Mouse (Mus musculus) kidney, adult 2 months (tissue): ENCODE data around the gene Ccpg1os. TPM values are rescaled to one million over a fixed set of nuclear protein-coding genes. Genes with fewer than 3 reads are reported as not detected.

Experiments used
- DNase-seq: peaks from one replicate; pipeline ENCODE4 v3.0.0; 2021
- H3K27ac ChIP-seq: fragments of 200-500 bp; 2 replicates; pipeline ENCODE4 v1.5.1; 2012; ENCODE audit warnings: low read depth, low read length, control low read depth, inconsistent platforms; ENCODE audit not compliant: insufficient read depth
- H3K27me3 ChIP-seq: fragments of 200-500 bp; replicated peaks from 2 replicates; pipeline ENCODE4 v1.6.1; 2012; ENCODE audit warnings: mild to moderate bottlenecking, moderate library complexity, low read length, inconsistent platforms; ENCODE audit not compliant: control insufficient read depth, insufficient read depth
- H3K36me3 ChIP-seq: fragments of 200-500 bp; 2 replicates; pipeline ENCODE4 v1.6.1; 2012; ENCODE audit warnings: mild to moderate bottlenecking, moderate library complexity, low read length, inconsistent platforms; ENCODE audit not compliant: control insufficient read depth, insufficient read depth
- H3K4me1 ChIP-seq: fragments of 200-500 bp; 2 replicates; pipeline ENCODE4 v1.6.1; 2011; ENCODE audit warnings: low read length; ENCODE audit not compliant: control insufficient read depth, insufficient read depth
- H3K4me3 ChIP-seq: fragments of 200-500 bp; 2 replicates; pipeline ENCODE4 v1.5.1; 2011; ENCODE audit warnings: mild to moderate bottlenecking, low read depth, low read length, control low read depth; ENCODE audit not compliant: insufficient read depth
- CTCF ChIP-seq: fragments of 200-500 bp; conservative IDR thresholded peaks from 2 replicates; pipeline ENCODE4 v1.5.1; 2011; ENCODE audit warnings: low read depth, mild to moderate bottlenecking, control low read depth, low read length, moderate library complexity, mixed read lengths; ENCODE audit not compliant: insufficient read depth, insufficient read length
- POLR2A ChIP-seq: fragments of 200-500 bp; IDR thresholded peaks from one replicate; pipeline ENCODE4 v1.6.1; 2011; ENCODE audit warnings: low read depth, low read length, control low read depth
- WGBS: fragments of 180-500 bp; shearing (Covaris S2); methylation state at CpG from one replicate; pipeline ENCODE4 v1.1.7; 2018; 5-methylcytosine and 5-hydroxymethylcytosine counted together
- polyA plus RNA-seq: library from polyadenylated mRNA; depleted of rRNA; stranded (reverse); fragments of >200 nt; gene quantifications from 2 replicates; pipeline ENCODE4 v1.2.3, GENCODE M21; 2012; rRNA removed

Gene Ccpg1os
- 29.1 and 34.8 TPM in 2 replicates for polyA plus RNA-seq

DNA sequence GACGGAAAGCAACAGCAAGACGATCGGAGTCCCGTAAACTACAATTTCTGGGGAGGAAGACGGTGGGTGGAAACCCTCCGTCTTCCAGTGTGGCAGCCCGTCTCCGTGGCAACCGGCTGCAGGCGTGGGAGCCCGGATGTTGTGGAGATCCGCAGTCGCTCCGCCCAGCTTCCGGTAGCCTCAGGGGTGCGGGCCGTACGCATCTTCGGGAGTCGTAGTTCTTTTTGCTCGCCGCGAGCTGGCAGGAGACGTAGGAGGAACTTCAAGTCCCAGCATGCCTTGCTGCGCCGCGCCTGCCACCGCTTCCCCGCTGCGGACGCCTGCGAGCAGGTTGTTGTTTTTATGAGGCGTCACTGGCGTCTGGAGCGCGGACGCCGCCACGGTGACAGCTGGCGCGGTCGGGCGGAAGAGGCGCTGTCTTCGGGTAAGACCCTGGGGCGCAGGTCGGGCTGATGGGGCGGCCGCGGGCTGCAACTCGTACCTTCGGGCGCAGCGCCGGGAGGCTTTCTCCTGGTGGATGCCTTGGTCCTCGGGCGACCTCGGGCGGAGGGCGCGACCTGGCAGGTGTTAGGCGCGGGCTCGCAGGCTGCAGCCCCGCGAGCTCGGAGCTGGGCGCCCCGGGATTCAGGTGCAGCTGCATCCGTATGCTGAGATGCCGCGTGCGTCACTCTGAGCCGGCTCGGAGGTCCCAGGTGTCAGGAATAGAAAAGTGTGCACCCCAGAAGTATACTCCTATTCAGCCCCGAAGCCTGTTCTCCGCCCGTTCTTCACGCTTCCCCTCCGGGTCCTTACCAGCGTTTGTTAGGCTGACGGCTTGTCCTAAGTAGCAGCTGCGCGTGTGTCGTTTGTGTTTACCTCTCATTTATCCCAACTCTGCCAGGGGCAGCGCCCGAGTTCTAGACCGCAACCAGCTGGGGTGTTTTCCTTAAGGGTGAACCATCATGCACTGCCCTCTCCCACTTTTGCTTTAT is at the start of gene Ccpg1os, which contains the start of gene Ccpg1:
Gene Ccpg1os, minus strand, starts transcription at position 133 of the 971 bp plus-strand sequence.
Gene Ccpg1, plus strand, starts transcription at position 180 of the 971 bp plus-strand sequence.
- Histone ChIP-seq H3K27ac (peak within 1 kb of the TSS; percentile 70; the same call in 1 of the 2 replicates), H3K27me3 (no peaks in the 10 kb centered on the region), H3K4me1 (peaks cover 16% of the 10 kb centered on the region; the same call in 1 of the 2 replicates), H3K36me3 (no peaks in the 10 kb centered on the region), H3K4me3 (peak within 1 kb of the TSS; percentile 81)
- no peak for TF ChIP-seq CTCF
- TF ChIP-seq POLR2A, result no peak
- peak; percentile 99 for DNase-seq
- WGBS, result under 1% methylated on average over 88 of the region's 88 CpGs

DNA sequence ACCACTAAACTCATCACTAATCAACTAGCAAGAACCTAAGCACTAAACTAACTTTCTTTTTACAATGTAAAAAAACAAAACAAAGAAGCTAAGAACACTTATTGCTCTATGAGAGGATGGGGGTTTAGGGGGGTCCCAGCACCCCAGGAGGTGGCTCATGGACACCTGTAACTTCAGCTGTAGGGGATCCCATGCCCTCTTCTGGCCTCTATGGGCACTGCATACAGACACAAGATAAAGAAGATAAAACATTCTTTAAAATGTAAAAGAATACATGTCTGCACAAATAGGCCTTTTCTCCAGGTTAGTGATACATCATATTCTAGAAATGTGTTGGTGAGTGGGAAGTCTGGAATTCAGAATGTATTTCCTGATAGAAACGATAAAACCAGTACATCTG is 48.2 kb upstream of the Ccpg1os start:
- no peaks in the 10 kb centered on the region for H3K4me1 ChIP-seq
- no peak for DNase-seq
- no peaks in the 10 kb centered on the region for H3K36me3 ChIP-seq
- H3K27ac ChIP-seq, result no peak overlapping the region
- no peaks in the 10 kb centered on the region for H3K27me3 ChIP-seq
- H3K4me3 ChIP-seq, result no peak overlapping the region
- WGBS, result 95% methylated on average over 1 of the region's 1 CpGs
- TF ChIP-seq POLR2A (no peak), CTCF (no peak)

DNA sequence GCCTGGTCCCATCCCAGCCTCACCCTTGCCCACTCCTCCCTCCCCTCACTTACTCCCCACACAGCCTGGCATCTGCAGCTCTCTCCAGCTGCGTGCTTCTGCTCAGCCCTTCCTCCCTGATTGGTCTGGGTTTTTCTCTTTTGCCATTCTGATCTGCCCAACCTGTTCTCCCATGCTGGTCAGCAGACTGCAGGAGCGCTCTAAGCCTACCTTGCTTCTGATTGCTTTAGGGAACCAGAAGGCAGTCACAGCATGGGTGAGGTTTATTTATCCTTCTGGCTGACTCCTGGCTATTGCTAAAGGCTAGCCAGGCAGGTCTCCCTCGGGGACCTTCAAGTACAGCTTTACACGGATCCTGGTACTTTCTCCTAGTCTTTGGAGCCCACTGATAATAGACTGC is 46.2 kb upstream of the Ccpg1os start:
- no peak for DNase-seq
- H3K4me1 ChIP-seq, result no peaks in the 10 kb centered on the region
- TF ChIP-seq CTCF, result no peak
- TF ChIP-seq POLR2A, result no peak
- H3K27me3 ChIP-seq, result no peaks in the 10 kb centered on the region
- no peak overlapping the region for H3K4me3 ChIP-seq
- H3K36me3 ChIP-seq, result peaks cover 2% of the 10 kb centered on the region; the same call in 1 of the 2 replicates
- WGBS, result 74% methylated on average over 4 of the region's 4 CpGs
- no peak overlapping the region for H3K27ac ChIP-seq

DNA sequence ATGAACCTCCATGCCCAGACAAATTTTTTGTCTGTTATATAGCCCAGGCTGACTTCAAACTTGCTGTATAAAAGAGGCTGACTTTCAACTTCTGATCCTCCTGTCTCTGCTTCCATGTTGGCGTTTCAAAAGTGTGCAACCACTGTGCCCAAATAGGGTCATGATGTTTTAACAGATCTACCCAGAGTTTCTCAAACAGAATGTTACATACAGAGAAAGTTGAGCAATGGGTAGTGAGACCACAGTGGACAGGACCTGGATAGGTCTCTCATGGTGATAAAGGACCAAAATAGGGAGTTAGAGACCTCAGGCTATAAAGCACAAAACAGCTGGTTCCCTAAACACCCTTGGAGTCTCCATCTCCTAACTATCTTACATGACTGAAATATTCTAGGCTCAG is 45.3 kb upstream of the Ccpg1os start:
- no peak for DNase-seq
- 82% methylated on average over 1 of the region's 1 CpGs for WGBS
- no peaks in the 10 kb centered on the region for H3K4me1 ChIP-seq
- TF ChIP-seq POLR2A (no peak), CTCF (no peak)
- no peaks in the 10 kb centered on the region for H3K27me3 ChIP-seq
- no peak overlapping the region for H3K4me3 ChIP-seq
- peaks cover 2% of the 10 kb centered on the region; the same call in 1 of the 2 replicates for H3K36me3 ChIP-seq
- H3K27ac ChIP-seq, result no peak overlapping the region

DNA sequence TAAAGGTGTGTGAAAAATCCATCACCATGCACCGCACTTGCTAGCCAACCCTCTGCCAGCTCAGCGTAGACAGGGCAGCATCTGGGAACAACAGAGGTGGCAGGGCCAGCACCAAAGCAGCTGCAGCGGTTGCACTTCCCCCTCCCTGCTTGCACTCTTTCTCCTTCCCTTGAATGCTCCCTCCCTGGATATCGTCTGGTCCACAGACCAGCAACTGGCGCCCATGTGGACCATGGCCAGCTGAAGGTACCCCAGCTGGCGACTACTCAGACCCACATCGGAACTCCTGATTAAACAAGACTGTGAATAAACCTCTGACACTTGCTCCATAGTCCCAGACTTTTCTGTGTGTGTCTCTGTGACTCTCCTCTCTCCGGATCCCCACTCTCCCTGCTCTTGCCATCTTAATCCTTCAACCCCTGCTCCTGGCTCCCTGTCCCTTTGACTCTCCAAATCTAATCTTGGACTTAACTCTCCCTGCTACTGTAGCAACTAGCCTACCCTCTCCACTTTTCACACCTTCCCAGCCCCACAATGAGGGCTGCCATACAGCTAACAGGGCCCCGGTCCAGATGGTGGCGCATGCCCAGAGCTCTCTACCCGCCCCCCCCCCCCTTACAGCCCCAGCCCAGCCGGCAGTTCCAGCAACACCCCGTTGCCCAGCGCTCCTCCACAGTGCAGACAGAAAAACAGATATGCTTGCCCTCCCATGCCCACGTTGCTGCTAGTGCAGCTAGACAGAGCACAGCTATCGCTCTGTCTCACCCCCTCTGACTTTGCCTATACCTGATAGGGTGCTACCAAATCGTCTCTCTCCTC is 40.8 kb upstream of the Ccpg1os start:
- Histone ChIP-seq H3K4me3 (no peak overlapping the region), H3K36me3 (peaks cover 2% of the 10 kb centered on the region; the same call in 1 of the 2 replicates), H3K27me3 (no peaks in the 10 kb centered on the region), H3K4me1 (no peaks in the 10 kb centered on the region), H3K27ac (no peak overlapping the region)
- no peak for DNase-seq
- no peak for TF ChIP-seq POLR2A
- TF ChIP-seq CTCF, result no peak
- WGBS, result 54% methylated on average over 17 of the region's 17 CpGs

DNA sequence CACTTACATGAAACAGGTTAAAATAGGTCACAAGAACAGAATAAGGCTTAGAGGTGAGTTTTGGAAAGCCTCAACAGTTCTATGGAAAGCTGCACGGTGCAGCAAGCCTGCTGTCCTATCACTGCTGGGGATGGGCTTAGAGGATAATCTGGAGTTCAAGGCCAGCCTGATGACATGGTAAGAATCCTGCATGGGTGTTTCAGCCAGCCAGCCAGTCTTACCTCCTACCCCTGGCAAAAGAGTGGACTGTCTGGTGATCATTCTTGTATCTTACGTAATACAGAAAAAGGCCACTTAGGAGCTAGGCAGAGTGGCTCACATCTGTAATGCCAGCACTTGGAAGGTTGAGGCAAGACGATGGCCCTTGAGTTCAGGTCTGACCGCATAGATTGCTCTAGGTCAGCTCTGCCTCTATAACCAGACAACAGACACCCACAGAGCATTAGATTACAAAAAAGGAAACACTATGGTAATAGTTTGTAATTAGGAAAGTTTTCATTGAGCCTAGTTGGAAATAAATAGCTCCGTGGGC is 35.5 kb upstream of the Ccpg1os start:
- H3K36me3 ChIP-seq, result no peaks in the 10 kb centered on the region
- 92% methylated on average over 5 of the region's 5 CpGs for WGBS

More for the DNA sequence above, 35.5 kb upstream of the Ccpg1os start:
- Histone ChIP-seq H3K4me3 (no peak overlapping the region), H3K27me3 (no peaks in the 10 kb centered on the region), H3K27ac (no peak overlapping the region), H3K4me1 (no peaks in the 10 kb centered on the region)
- DNase-seq, result no peak
- TF ChIP-seq CTCF (no peak), POLR2A (no peak)
